Mouse (Mus musculus): Measurements from ENCODE around the gene Cep95. TPM values are rescaled to one million over a fixed set of nuclear protein-coding genes. Genes with fewer than 3 reads are reported as not detected.
"Not testable (repeated sequence)": the region's sequence is repeated elsewhere in the genome, so short reads cannot be mapped to it uniquely, and the experiment has no call there.

Cep95 gene
- polyA plus RNA-seq (2016; fragmentation: Nextera tagmentation; extraction: Ambion mirVana) = 14.9 and 16.2 TPM in 2 replicates

DNA sequence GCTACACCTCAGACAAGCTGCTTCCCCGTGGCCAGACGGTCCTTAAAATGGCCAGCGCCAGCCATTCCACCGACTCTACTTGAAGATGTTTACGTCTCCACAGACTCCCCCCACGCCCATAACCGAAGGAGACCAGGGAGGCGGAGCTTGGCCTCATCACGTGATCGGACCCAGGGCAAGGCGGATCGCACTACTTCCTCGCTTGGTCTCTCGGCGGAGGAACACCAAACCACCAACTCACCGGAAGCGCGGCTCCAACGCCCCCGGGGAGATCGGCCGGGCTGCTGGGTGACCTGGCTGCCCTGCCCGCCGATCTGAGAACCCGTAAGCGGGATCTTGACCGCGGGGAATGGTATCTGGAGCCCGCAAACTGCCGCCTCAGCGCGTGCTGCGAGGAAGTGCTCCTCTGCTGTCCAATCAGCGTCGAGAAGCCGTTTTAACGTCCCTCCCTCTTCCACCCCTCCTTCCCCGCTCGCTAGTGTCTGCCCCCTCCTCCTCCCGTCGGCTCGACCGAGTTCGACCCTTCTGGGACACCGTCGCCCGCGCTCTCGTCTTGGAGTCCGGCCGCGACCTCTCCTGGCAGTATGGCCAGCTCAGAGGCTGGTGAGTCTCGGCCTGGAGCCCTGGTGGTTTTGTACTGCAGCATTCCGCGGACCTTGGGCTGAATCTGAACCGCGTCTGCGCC lies at the start of gene Cep95, which contains the start of gene Ddx5:
Gene Cep95 (plus strand): TSS at position 478 of the 685 bp plus-strand sequence.
Gene Ddx5 (minus strand): TSS at position 411 of the 685 bp plus-strand sequence.
- peak; percentile 94 for ATAC-seq (ENCODE audit: insufficient number of reproducible peaks, low FRiP score)
- peak within 1 kb of the TSS; percentile 99 for H3K9ac ChIP-seq
- under 1% methylated on average over 58 of the region's 58 CpGs for WGBS
- peaks cover 8% of the 10 kb centered on the region for H3K4me1 ChIP-seq (replicated peaks)
- peak within 1 kb of the TSS; percentile 99 for H3K27ac ChIP-seq (ENCODE audit: poor library complexity, severe bottlenecking)
- H3K9me3 ChIP-seq (replicated peaks) = no peaks in the 10 kb centered on the region
- H3K4me3 ChIP-seq = peak within 1 kb of the TSS; percentile 98
- no peaks in the 10 kb centered on the region for H3K27me3 ChIP-seq (replicated peaks)
- H3K36me3 ChIP-seq = peaks cover 48% of the 10 kb centered on the region
- H3K4me2 ChIP-seq = peak within 1 kb of the TSS; percentile 87

DNA sequence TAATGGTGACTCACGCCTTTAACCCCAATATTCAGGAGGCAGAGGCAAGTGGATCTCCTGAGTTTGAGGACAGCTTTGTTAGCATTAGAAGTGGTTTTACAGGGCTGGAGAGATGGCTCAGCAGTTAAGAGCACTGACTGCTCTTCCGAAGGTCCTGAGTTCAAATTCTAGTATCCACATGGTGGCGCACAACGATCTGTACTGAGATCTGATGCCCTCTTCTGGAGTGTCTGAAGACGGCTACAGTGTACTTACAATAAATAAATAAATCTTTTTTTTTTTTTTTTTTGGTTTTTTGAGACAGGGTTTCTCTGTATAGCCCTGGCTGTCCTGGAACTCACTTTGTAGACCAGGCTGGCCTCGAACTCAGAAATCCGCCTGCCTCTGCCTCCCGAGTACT lies 48.3 kb upstream of the Cep95 start:
- H3K4me2 ChIP-seq; ATAC-seq (ENCODE audit: insufficient number of reproducible peaks, low FRiP score); H3K36me3 ChIP-seq; H3K4me1 ChIP-seq (replicated peaks); H3K9me3 ChIP-seq (replicated peaks); H3K9ac ChIP-seq; H3K27ac ChIP-seq (ENCODE audit: poor library complexity, severe bottlenecking); H3K4me3 ChIP-seq; H3K27me3 ChIP-seq (replicated peaks): not testable (repeated sequence)
- WGBS = 96% methylated on average over 5 of the region's 8 CpGs

DNA sequence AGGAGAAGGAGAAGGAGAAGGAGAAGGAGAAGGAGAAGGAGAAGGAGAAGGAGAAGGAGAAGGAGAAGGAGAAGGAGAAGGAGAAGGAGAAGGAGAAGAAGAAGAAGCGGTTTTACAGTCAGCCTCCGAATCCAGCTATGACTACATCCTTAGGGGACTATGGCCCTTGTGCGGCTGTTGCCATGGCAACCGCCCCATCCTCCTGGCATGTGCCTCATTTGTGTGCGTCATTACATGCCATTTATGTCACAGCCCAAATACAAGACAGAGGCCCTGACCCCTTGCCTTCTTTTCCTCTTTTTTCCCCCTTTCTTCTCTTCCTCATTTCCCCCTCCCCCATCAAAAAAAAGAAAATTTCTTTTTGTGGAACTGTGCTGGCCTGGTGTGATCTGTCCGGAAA lies 47.8 kb upstream of the Cep95 start:
- no peak for ATAC-seq (ENCODE audit: insufficient number of reproducible peaks, low FRiP score)
- WGBS = 70% methylated on average over 6 of the region's 6 CpGs
- Histone ChIP-seq H3K4me1 (replicated peaks) (peaks cover 6% of the 10 kb centered on the region), H3K9ac (no peak overlapping the region), H3K36me3 (no peaks in the 10 kb centered on the region), H3K4me3 (no peak overlapping the region), H3K4me2 (no peak overlapping the region), H3K27me3 (replicated peaks) (no peaks in the 10 kb centered on the region), H3K9me3 (replicated peaks) (0 out of 2 replicates have a peak, but pooled peaks cover 3% of the 10 kb centered on the region), H3K27ac (ENCODE audit: poor library complexity, severe bottlenecking) (no peak overlapping the region)

DNA sequence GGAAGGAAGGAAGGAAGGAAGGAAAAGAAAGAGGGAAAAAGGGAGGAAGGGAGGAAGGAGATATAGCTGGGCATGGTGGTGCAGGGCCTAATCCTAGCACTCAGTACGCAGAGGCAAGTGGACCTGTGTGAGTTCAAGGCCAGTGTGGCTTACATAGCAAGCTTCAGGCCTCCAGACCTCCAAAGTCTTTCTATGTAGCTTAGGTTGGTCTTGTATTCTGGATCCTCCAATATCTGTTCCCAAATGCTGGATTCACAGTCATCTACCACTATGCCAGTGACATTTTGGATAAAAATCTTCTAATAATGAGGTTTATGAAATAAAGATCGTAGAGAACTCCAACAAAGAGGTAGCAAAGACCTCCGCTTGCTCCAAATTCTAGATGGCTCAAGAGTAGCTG lies 47.2 kb upstream of the Cep95 start:
- Histone ChIP-seq H3K36me3 (no peaks in the 10 kb centered on the region), H3K4me3 (no peak overlapping the region), H3K9ac (no peak overlapping the region), H3K4me2 (no peak overlapping the region), H3K9me3 (replicated peaks) (0 out of 2 replicates have a peak, but pooled peaks cover 3% of the 10 kb centered on the region), H3K4me1 (replicated peaks) (peaks cover 6% of the 10 kb centered on the region), H3K27ac (ENCODE audit: poor library complexity, severe bottlenecking) (no peak overlapping the region), H3K27me3 (replicated peaks) (no peaks in the 10 kb centered on the region)
- no peak for ATAC-seq (ENCODE audit: insufficient number of reproducible peaks, low FRiP score)
- WGBS = 86% methylated on average over 3 of the region's 3 CpGs

DNA sequence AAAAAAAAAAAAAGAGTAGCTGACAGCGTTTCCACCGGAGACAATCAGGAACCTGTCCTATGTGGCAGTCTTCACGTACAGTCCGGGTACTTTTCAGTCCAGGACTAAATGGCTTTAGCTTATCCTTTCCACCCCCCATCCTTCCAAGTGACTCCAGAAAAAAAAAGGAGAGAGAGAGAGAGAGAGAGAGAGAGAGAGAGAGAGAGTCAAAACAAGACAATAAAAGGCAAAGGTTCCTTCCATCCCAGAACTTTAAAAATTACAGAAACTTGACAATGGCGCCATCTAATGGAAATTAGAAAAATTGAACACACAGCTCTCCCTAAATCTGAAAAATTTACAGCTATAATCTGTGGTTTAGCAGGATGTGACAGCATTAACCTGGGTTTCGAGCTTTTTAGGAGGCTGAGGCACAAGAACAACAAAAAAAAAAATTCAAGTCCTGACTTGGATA lies 46.6 kb upstream of the Cep95 start:
- H3K36me3 ChIP-seq = no peaks in the 10 kb centered on the region
- peaks cover under 1% of the 10 kb centered on the region; the same call in 1 of the 2 replicates for H3K4me1 ChIP-seq (replicated peaks)
- H3K4me2 ChIP-seq = no peak overlapping the region
- no peak overlapping the region for H3K27ac ChIP-seq (ENCODE audit: poor library complexity, severe bottlenecking)
- 0 out of 2 replicates have a peak, but pooled peaks cover 3% of the 10 kb centered on the region for H3K9me3 ChIP-seq (replicated peaks)
- no peaks in the 10 kb centered on the region for H3K27me3 ChIP-seq (replicated peaks)
- H3K9ac ChIP-seq = no peak overlapping the region
- H3K4me3 ChIP-seq = no peak overlapping the region
- WGBS = 43% methylated on average over 6 of the region's 6 CpGs
- ATAC-seq (ENCODE audit: insufficient number of reproducible peaks, low FRiP score) = no peak

DNA sequence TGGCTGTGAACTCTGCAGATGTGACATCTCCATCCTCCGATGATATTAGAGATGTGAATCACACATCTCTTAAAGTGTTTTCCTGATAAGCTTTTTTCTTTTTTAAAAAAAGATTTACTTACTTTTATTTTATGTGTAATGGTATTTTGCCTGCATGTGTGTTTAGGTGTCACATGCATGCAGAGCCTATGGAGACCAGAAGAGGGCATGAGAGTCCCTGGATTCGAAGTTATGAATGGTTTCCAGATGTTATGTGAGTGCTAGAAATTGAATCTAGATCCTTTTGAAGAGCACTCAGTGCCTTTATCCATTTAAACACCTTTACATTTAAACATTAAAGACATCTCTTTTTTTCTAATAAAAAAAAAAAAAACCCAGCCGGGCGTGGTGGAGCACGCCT lies 44.1 kb upstream of the Cep95 start:
- WGBS = 87% methylated on average over 5 of the region's 5 CpGs
- H3K27me3 ChIP-seq (replicated peaks) = no peaks in the 10 kb centered on the region
- no peak overlapping the region for H3K4me3 ChIP-seq
- H3K36me3 ChIP-seq = no peaks in the 10 kb centered on the region
- H3K27ac ChIP-seq (ENCODE audit: poor library complexity, severe bottlenecking) = no peak overlapping the region
- H3K9ac ChIP-seq = no peak overlapping the region
- no peak overlapping the region for H3K4me2 ChIP-seq
- no peak for ATAC-seq (ENCODE audit: insufficient number of reproducible peaks, low FRiP score)
- H3K4me1 ChIP-seq (replicated peaks) = no peaks in the 10 kb centered on the region
- 0 out of 2 replicates have a peak, but pooled peaks cover 3% of the 10 kb centered on the region for H3K9me3 ChIP-seq (replicated peaks)

DNA sequence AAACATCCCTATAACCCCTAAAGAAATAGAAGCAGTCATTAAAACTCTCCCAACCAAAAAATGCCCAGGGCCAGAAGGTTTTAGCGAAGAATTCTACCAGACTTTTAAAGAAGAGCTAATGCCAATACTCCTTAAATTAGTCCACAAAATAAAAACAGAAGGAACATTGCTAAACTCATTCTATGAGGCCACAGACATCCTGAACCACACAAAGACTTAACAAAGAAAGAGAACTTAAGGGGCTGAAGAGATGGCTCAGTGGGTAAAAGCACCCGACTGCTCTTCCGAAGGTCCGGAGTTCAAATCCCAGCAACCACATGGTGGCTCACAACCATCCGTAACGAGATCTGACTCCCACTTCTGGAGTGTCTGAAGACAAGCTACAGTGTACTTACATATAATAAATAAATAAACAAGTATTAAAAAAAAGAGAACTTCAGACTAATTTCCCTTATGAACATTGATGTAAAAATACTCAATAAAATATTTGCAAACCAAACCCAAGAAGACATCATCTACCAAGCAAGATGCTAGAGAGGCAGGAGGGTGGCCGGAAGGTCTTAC lies 39.4 kb upstream of the Cep95 start:
- not testable (repeated sequence) for H3K27me3 ChIP-seq (replicated peaks); H3K4me1 ChIP-seq (replicated peaks); ATAC-seq (ENCODE audit: insufficient number of reproducible peaks, low FRiP score); H3K4me2 ChIP-seq; H3K27ac ChIP-seq (ENCODE audit: poor library complexity, severe bottlenecking); H3K4me3 ChIP-seq; H3K9me3 ChIP-seq (replicated peaks); H3K9ac ChIP-seq; H3K36me3 ChIP-seq
- 95% methylated on average over 7 of the region's 7 CpGs for WGBS

DNA sequence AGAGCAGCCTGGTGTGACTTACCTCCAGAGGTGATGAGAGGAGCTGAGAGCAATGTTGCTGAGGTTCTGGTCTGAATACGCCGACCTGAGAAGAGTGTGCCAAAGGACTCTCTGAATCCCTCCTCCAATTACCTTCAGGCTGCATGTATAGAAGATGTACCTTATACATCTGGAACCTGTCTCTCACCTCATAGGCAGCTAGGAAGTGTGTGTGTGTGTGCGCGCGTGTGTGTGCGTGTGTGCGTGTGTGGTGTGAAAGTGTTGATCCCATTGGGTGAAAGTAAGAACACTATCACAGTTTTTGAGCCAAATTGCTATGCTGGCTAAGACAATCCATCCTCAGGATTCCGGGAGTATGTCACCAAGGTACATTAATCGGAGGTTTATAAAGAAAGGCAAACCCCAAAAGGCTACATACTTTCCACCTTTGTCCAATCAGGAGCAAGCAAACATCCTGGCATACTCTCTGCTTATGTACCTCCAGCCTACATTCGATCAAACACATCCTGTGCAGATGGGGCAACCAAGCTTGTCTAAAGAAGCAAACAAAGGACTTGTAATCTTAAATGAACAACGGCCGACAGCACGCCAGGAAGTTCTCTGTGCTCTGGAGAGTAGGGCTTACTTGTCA lies 38.8 kb upstream of the Cep95 start, which contains the start of gene Pecam1:
Gene Pecam1 (minus strand): TSS at position 508 of the 631 bp plus-strand sequence.
- no peak within 1 kb of the TSS for H3K9ac ChIP-seq
- no peak within 1 kb of the TSS for H3K4me3 ChIP-seq
- no peaks in the 10 kb centered on the region for H3K27me3 ChIP-seq (replicated peaks)
- 79% methylated on average over 13 of the region's 13 CpGs for WGBS
- peaks cover 9% of the 10 kb centered on the region; the same call in 1 of the 2 replicates for H3K4me1 ChIP-seq (replicated peaks)
- no peak within 1 kb of the TSS for H3K4me2 ChIP-seq
- H3K9me3 ChIP-seq (replicated peaks) = 0 out of 2 replicates have a peak, but pooled peaks cover 3% of the 10 kb centered on the region
- no peaks in the 10 kb centered on the region for H3K36me3 ChIP-seq
- no peak for ATAC-seq (ENCODE audit: insufficient number of reproducible peaks, low FRiP score)
- no peak within 1 kb of the TSS for H3K27ac ChIP-seq (ENCODE audit: poor library complexity, severe bottlenecking)

DNA sequence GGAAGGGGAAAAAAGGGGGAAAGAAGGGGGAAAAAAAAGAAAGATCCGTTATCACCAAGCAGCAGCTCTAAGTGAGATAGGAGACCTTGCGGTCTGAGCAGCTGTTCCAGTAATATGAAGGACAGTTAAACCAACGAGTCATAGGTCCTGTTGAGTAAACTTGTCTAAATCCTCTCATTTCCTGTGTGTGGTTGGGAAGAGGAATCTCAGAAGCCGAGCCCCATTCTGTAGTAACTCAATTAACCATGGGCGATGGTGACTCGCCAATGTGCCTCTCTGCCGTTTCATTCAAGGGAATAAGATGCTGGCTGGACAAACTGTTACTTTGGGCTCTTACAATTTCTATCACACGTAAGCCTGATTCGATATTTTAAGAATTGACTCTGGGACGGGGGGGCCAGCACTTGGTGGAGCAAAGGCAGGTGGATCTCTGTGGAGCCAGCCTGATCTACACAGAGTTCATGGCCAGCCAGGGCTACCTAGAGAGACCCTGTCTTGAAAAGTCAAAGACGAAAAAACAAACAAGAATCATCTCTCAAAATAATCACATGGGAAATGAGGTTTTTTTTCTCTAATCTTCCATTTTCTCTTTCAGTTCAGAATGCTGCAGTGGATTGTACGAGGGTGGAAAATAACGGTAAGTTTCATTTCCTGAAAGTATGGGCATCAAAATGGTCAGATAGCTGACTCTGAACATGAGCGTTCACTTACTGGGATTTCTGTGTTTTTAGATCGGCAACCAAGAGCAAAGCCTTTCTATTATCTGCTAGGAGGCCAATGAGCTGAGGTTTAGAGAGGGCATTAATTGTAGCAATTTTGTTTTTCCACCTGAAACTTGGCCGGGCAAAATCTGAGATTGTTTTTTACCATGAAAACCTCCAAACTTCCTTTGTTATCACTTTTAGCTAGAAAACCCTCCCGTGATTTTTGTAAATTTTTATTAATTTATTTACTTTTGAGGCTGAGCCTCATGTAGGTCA lies 37.7 kb upstream of the Cep95 start, which contains the start of gene Milr1:
Gene Milr1 (plus strand): TSS at position 188 of the 980 bp plus-strand sequence.
- H3K4me2 ChIP-seq = no peak within 1 kb of the TSS
- H3K27me3 ChIP-seq (replicated peaks) = no peaks in the 10 kb centered on the region
- ATAC-seq (ENCODE audit: insufficient number of reproducible peaks, low FRiP score) = no peak
- 72% methylated on average over 17 of the region's 17 CpGs for WGBS
- H3K9me3 ChIP-seq (replicated peaks) = no peaks in the 10 kb centered on the region
- H3K4me3 ChIP-seq = no peak within 1 kb of the TSS
- no peaks in the 10 kb centered on the region for H3K36me3 ChIP-seq
- H3K27ac ChIP-seq (ENCODE audit: poor library complexity, severe bottlenecking) = no peak within 1 kb of the TSS
- H3K4me1 ChIP-seq (replicated peaks) = peaks cover 9% of the 10 kb centered on the region; the same call in 1 of the 2 replicates
- H3K9ac ChIP-seq = no peak within 1 kb of the TSS

DNA sequence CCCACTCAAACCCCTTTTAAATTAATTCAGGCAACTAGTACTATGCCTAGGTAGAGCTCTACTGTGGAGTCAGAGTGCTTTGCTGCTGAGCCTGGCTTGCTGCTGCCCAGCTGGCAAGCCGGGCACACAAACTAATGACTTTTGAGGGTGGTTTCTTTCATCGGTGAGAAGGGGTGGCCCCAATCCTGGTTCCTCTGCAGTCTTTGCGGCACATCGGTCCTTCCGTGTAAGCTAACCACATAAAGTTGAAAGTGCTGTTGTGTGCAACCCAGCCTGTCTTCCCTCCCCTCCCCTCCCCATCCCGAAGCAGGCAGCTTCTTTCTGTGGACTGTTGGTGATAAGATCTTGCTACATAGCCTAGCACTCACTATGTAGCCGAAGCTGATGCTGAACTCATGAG lies 36.9 kb upstream of the Cep95 start:
- Histone ChIP-seq H3K27ac (ENCODE audit: poor library complexity, severe bottlenecking) (no peak overlapping the region), H3K4me2 (no peak overlapping the region), H3K4me1 (replicated peaks) (peaks cover 9% of the 10 kb centered on the region; the same call in 1 of the 2 replicates), H3K27me3 (replicated peaks) (no peaks in the 10 kb centered on the region), H3K4me3 (no peak overlapping the region), H3K9ac (no peak overlapping the region), H3K36me3 (no peaks in the 10 kb centered on the region), H3K9me3 (replicated peaks) (no peaks in the 10 kb centered on the region)
- no peak for ATAC-seq (ENCODE audit: insufficient number of reproducible peaks, low FRiP score)
- WGBS = 65% methylated on average over 7 of the region's 7 CpGs

Data from heart, embryonic 12.5 days (tissue).